Mouse (Mus musculus) WW6 (cell line): ENCODE data around the gene Nid1.
"Not testable (repeated sequence)": the region's sequence is repeated elsewhere in the genome, so short reads cannot be mapped to it uniquely, and the experiment has no call there.

Experiments
- DNase-seq: peaks from one replicate; pipeline ENCODE4 v3.0.0-alpha.2; 2013; ENCODE audit warnings: low read depth, low spot score

The Nid1 gene

GRCm38 (mm10) chr13:13437460-13438015 lies at the start of gene Nid1:
TSS of gene Nid1 (plus strand) at chr13:13437551.
- DNase-seq = not testable (repeated sequence)

- DNase-seq = not testable (repeated sequence)
Observed at GRCm38 (mm10) chr13:13393228-13394095, 43.9 kb upstream of the Nid1 start, which contains the start of gene Gpr137b. TSS of gene Gpr137b (minus strand) at chr13:13394014.

DNA sequence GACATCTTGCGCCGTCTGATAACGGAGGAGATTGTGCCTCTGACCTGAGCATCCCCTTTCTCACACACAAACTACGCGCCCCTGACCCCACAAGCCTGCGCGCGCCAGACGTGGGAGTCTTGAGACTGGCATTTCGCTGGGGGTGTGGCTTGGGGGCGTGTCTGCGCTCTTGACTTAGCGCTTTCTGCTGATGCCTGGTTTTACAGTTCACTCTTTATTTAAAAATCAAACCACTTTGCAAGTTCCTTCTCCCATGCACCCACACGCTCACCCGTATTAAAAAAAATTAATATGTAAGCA lies 43.3 kb upstream of the Nid1 start:
- not testable (repeated sequence) for DNase-seq

DNA sequence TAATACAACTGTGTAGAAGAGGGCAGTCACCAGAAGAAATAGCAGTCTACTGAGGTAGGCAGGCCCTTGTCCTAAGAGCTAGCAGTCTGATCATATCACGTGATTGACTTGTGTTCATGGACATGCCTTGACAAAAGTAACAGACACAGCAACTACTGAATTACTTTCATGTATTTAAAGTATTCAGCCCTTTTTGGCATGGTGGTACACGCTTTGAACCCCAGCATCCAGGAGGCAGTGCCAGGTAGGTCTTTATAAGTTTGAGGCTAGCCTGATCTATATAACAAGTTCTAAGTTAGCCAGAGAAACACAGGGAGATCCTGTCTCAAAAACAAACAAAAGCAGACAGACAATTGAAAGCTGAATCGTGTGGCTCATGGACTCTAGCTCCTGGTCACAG lies 36.5 kb upstream of the Nid1 start:
- not testable (repeated sequence) for DNase-seq

- DNase-seq = not testable (repeated sequence)
Observed at GRCm38 (mm10) chr13:13402818-13403217, 34.5 kb upstream of the Nid1 start.

DNA sequence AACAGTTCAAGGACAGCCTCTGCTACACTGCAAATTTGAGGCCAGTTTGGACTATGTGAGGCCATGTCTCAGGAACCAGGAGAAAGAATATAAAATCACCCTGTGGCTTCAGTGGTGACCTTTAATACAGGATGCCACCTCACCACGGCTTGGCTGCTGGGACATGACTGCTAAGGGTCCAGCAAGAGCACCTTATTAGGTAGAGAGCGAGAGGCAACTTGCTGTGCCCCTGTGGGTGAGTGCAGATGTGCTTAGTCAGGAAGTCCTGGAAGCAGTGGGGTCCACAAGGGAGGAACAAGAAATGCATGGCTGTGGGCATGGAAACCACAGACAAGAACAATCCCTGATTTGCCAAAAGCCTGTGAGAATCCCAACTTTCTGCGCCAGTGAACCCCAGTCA lies 34.0 kb upstream of the Nid1 start:
- DNase-seq = not testable (repeated sequence)

DNA sequence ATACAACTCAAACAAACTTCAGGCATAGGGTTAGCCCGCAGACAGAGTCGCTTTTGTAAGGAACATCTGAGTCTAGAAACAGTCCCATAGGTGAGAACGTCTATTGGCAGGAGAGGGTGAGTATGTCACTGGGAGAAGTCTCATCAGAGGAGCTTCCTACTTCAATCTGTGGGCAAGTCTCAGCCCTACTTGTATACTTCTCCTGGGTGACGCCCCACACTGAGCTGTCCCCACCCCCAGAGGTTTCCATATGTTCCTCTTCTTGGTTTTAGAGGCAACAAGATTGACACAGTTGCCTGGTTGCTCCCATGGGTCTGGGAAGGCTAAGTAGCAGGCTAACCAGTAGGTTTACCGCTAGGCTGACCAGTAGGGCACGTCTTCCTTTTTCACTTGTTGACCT lies 33.5 kb upstream of the Nid1 start:
- not testable (repeated sequence) for DNase-seq

DNA sequence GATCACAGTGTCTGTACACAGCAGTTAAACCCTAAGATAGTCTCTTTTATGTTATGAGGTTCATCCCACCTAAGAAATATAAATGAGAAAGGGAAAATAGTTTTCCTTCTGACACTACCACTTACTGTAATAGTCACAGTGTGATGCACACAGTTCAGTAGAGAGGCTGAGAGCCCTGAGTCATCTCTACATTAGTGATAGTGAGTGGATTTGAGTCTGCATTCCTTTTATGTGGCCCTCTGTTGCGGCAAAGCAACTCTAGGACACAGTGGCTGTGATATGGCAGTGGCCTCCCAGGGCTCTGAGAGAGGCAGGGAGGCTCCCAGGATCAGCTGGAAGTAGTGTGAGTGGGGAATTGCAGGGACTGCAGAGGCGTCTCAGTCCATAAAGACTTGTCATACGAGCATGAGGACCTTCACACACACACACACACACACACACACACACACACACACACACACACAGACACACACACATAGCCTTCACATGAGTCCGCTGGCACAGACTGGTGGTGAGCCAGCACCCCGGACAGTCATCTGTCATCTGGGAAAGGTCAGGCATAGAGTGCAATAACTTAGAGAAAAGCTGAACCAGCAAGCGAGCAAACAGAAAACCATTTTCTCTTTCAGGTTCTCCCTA lies 32.7 kb upstream of the Nid1 start:
- not testable (repeated sequence) for DNase-seq

- DNase-seq = not testable (repeated sequence)
Observed at GRCm38 (mm10) chr13:13405511-13405910, 31.8 kb upstream of the Nid1 start.

DNA sequence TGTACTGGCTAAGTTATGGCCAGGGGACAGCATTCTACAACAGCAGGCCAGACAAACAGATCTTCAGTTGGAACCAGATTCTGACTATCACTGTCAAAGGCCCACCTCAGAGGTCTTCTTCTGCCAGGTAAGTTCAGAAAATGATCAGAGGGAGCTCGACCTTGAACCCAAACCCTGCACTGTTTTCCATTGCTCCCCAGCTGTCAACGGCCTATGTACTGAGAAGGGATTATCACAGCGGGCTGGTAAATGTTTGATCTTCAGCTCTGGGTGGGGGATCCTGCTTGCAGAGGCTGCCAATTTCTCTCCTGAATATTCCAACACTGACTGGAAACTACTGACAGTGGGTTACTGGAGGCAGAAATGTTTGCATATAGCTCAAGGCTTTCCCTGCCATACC lies 23.1 kb upstream of the Nid1 start:
- DNase-seq = no peak

GRCm38 (mm10) chr13:13415120-13416006 lies 22.0 kb upstream of the Nid1 start:
- not testable (repeated sequence) for DNase-seq

- DNase-seq = not testable (repeated sequence)
Observed at GRCm38 (mm10) chr13:13416007-13416337, 21.4 kb upstream of the Nid1 start.

- not testable (repeated sequence) for DNase-seq
Observed at GRCm38 (mm10) chr13:13418859-13419258, 18.5 kb upstream of the Nid1 start.

GRCm38 (mm10) chr13:13423301-13423700 lies 14.1 kb upstream of the Nid1 start:
- DNase-seq = not testable (repeated sequence)

- not testable (repeated sequence) for DNase-seq
Observed at GRCm38 (mm10) chr13:13436161-13436560, 1.2 kb upstream of the Nid1 start.

DNA sequence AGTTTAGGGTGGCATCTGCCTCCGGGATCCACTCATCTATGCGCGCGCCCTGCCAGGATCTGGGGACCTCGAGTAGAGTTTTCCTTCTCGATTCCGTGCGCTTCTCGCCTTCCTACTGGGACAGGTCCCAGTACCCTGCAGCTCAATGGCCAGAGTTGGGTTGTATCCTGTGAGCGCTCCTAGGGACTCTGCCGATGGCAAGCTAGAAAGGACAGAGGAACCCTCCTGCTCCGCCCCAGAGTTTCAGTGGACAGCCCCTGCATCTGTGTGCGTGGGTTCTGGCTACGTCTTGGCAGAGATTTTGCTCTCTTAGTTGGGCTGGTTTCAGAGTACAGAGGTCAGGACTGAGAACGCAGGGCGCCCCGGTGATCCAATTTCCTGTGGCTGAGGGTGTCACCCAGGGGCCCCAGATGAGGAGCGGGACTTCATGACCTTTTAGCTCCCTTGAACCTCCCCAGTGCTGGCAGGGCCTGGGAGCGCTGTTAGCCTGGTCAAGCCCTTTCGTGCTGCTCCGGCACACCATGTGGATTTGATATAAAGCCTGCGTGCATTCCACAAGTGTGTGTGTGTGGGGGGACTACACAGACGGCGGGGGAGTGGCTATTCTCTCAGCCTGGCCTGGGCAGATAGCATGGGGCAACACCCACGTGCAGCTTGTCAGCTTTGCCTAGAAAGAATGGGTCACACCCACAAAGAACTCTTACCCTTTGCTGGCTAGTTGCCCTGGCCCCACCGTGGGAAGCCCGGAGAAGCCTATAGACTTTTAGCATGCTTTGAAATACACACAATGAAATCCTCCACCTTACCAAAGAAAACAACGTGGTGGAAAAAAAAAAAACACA lies 982 bp downstream of the Nid1 start:
- DNase-seq = not testable (repeated sequence)

GRCm38 (mm10) chr13:13445601-13446000 lies 8.2 kb downstream of the Nid1 start:
- DNase-seq = not testable (repeated sequence)

DNA sequence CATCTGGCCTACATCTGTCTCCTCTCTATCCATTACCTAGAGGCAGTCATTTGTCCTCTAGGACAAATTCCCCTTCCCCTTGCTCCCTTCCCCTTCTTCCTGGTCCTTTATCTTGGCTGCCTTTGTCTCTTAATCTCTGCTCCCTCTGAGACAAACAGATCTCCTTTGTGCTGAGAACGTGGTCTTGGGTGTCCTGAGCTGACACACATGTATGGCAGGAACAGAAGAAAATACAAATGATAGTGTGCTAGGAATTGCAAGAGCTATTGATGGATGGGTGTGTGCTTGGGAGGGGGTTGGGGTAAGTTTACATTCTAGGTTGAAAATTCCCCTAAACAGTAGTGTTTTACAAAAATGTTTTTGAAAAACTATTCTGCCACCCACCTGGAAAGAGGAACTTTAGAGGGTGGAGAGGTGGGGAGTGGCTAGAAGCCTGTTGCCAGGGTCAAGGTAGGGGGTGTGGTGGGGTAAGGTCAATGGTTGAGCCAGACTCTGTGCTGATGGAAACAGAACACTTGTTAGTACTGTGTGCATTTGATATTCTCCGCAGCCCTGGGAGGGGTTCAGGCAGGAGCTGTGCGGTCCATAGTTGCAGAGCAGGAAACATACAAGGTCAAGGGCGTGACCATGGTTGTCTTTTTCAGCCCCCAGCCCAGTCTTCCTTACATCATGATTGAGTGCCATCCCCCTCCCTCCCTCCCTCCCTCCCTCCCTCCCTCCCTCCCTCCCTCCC lies 9.5 kb downstream of the Nid1 start:
- DNase-seq = not testable (repeated sequence)

DNA sequence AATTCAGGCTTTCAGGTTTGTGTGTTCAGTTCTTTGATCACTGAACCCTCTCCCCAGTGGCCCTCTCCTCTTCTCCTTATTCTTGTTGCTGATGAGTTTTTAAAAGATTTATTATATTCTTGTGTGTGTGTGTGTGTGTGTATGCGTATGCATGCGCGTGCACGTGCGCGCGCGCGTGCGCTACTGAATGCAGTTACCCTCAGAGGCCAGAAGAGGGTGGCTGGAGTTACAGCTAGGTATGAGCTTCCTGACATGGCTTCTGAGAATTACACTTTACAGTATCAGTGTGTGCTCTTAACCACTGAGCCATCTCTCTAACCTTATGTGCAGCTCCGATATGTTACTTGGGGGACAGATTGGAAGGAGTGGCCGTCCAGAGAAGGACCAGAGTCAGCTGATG lies 12.6 kb downstream of the Nid1 start:
- not testable (repeated sequence) for DNase-seq

DNA sequence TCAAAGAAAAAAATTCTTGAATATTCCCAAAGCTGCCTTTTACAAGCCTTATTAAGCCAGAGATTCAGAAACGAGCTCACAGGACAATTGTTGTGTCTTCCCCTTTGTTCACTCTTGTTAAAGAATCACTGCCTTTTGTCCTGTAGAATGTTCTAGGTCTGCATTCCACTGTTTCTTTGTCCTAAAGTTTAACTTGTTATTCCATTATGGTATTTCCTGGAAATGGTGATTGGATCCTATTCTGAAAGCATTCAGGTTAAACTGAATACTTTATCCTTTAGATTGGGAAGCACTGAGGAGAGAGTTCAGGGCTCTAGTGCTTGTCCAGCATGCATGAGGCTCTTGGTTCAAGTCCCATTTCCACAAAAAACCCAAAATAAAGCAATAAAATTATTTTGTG lies 13.6 kb downstream of the Nid1 start:
- DNase-seq = not testable (repeated sequence)
